Mouse (Mus musculus) urinary bladder, postnatal 25 days (tissue): ENCODE measurements at regions not wholly inside any gene's neighbourhood (a gene's known extent, or its start where the extent isn't known, plus 50 kb on each side); places are given as distances from the start of the nearest gene placed in this dataset.

Source experiments
- DNase-seq: peaks from one replicate; pipeline ENCODE4 v3.0.0; 2022; ENCODE audit warnings: low spot score

DNA sequence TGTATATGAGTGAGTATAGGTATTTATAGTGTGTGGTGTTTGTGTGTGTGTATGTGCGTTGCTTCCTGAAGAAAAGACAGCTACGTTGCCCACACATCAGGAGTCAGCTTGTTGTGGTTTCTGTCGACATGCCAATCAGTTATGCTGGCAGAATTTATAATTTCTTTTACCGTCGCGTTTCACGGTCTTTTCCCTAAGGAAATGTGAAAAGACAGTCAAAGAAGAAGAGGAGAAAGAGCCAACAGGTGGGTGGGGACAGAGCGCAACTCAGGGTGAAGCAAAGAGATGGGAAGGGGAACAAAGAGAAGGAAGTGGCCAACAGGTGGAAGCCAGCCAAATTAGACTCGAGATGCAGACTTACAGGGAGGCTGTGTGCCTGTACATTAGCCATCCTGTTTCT, 204.2 kb downstream of the Rpap3 start:
- DNase-seq: no peak

DNA sequence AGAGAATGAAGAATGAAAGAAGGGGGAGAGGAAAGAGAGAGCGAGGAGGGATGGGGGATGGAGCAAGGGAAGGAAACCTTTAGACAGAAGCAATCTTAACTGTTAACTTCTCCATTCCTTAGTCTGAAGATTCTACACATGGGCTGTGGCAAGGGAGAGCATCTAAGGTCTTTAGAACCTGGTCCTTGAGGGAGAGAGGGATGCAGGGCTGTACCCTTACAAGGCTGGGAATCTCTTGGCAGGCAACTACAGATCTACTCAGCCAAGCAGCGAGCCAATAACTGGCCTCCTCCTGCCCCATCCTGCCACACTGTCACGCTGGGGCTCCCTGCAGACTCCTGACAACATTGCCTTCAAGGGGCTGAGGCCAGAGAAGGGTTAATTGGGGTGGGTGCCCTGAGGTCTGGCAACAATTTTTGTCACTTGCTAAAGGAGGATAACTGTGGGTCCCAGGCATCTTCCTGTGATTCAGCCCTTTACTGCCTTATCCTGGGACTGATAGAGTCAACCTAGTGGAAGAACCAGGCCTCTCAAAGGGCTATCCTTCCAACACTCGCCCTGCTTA, 205.7 kb downstream of the Rpap3 start:
- no peak for DNase-seq

DNA sequence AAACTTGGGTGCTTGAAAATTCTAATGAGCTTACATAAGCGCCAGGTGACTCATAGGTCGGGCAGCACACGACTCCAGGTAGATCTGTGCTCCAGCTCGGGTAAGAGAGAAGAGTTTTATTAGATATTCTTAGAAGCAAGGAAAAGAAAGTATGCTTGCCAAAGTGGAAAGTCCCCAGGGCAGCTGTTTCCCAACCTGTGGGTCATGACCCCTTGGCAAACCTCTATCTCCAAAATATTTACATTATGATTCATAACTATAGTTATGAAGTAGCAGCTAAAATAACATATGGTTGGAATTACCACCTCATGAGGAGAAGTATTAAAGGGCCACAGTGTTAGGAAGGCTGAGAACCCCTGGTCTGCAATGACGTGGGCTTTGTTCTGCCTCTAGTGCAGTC, 206.4 kb downstream of the Rpap3 start:
- DNase-seq: peak; percentile 5

DNA sequence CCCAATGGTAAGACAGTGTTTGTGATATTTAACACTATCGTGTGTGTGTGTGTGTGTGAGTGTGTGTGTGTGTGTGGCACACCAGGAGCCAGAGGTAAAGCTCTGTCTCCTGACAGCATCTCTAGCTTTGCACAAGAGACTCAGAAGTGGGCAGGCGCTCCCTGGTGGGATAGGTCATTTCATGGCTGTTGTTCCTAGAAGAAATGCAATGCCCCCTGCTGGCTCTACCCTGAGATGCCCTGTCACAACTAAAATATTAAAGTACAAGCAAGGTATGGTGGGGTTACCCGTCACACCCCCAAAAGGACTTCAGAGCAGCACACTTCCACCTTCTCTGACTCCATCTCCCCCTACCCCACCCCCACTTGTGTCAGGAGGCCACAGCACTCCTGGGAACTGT, 207.2 kb downstream of the Rpap3 start:
- DNase-seq: no peak

DNA sequence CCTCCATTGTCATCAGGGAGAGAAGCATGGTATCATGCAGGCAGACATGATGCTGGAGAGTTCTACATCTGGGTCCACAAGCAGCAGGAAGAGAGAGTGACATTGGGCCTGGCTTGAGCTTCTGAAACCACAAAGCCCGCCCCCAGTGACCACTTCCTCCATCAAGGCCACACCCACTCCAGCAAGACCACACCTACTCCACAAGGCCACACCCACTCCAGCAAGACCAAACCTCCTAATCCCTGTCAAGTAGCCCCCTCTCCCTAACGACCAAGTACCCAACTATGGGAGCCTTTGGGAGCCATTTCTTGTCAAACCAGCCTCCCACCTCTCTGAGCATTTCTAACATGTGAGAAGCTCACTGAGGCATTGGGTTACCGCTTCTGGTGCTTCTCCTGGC, 209.6 kb downstream of the Rpap3 start:
- DNase-seq: no peak

DNA sequence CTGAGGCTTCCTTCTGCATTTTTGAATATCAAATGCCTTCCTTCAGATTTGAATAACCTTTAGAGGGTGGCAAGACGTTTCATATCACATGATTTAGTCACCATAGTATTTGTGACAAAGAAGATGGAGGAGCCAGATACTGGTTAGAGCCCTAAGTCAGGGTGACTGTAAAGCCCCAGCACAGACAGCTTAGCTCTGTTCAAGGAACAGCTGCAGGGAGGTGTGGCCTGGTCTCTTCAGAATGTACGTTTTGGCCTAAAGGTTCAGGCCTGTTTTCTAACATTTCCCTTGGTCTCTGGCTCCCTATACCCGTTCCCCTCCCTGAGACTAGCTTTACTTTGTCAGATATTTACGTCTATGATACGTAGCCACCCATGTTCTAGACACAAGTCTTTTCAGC, 212.3 kb downstream of the Rpap3 start:
- DNase-seq: no peak

DNA sequence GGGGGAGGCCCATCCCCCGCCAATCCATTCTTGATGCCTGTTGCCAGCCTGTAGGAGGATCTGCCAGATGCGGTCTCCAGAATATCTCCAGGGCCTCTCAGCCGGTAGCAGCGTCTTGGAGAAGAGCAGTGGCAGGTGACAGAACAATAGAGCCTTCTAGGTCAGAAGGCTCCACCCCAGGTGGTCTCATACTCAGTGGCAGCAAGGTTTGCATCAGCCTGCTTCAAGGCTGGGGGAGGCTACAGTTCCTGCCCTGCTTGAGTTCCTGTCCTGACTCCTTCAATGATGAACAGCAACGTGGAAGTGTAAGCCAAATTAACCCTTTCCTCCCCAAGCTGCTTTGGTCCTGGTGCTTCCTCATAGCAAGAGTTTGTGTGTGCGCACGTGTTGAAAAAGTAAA, 213.8 kb downstream of the Rpap3 start:
- no peak for DNase-seq

DNA sequence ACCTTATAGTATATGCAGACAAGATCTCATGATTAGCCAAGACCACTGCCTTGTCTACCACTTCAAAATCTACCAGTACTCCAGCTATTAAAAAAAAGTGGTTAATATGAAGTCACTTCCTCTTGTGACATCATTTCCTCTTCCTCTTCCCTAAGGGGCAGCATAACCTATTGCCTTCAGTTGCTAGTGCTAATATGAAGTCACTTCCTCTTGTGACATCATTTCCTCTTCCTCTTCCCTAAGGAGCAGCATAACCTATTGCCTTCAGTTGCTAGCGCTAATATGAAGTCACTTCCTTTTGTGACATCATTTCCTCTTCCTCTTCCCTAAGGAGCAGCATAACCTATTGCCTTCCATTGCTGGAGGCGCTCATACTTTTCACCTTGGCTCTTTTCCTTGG, 218.2 kb downstream of the Rpap3 start:
- no peak for DNase-seq

DNA sequence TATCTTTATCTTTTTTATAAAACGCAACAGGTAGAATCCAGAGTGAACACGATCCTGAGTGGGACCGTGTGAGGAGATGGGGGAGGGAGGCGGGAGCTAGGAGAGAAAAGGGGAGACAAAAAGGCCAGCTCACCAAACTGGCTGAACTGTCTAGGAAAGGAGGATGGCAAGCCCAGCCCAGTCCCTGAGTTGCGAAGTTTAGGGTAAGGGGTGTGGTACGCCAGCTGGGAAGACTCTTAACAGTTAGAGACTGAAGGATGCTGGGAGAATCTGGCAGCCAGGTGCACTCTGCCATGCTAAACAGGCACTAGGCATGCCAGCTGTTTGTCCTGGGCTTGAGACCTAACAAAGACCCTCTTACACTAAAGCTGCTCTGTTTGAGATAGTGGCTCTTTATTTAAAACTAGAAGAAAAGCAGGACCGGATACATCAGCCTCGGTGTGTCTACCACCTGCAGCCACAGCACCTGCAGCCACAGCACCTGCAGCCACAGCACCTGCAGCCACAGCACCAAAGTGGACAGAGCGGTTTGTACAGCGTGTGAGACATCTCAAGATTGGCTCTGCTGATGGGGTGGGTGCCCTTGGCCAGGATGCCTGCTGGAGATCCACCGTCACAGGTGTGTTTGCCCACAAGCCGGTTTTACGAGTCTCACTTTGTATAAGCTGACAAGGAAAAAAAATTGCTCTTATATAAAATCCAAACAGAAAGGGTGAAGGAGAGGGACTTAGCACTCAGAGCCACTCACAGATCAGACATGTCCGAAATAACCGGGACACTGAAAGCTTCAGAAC, 225.1 kb upstream of the Amigo2 start:
- no peak for DNase-seq

DNA sequence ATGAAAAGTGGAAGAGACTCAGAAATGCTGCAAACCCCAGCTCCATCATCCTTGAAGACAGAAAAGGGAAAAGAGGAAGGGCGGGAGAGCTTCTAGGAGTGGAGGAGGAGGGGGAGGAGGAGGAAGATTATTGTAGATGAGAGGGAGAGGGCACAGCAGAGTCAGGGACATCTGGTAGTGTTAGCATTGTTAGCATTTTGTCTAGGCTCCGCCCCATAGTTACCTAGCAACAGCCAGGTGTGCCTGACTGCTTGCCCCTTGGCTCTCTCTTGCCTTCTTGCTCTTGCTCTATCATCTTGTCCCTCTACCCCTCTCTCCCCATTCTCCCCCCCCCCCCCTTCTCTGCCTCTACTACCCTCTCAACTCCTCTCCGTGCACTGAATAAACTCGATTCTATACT, 224.4 kb upstream of the Amigo2 start:
- no peak for DNase-seq

DNA sequence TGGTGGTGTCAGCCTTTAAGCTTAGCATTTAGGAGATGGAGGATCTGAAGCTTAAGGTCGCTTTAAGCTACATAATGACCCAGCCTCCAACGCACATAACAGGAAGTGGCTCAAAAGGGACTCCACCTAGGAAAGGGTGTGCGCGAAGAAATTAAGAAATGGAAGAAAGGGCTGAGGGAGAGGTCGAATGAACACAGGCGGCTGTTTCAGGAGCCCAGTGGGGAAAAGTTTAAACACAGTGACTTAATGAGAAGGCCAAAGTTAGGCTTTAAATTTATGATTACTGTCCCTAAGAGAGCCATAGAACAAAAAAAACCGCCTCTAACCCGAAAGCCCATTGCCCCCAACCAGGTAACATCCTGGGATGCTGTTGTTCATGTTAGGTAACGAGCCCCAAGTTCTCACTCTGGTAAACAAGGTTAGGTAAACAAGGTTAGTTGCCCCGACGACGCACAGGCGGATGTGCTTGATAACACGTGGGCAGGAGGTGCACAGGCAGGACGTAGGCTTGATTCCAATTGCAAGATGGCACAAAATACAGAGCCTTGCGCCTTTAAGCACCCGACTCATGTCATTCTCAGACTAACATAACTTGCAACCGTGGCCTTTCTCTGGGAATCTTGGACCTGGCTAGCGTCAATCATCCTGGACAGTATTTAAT, 222.7 kb upstream of the Amigo2 start:
- no peak for DNase-seq

DNA sequence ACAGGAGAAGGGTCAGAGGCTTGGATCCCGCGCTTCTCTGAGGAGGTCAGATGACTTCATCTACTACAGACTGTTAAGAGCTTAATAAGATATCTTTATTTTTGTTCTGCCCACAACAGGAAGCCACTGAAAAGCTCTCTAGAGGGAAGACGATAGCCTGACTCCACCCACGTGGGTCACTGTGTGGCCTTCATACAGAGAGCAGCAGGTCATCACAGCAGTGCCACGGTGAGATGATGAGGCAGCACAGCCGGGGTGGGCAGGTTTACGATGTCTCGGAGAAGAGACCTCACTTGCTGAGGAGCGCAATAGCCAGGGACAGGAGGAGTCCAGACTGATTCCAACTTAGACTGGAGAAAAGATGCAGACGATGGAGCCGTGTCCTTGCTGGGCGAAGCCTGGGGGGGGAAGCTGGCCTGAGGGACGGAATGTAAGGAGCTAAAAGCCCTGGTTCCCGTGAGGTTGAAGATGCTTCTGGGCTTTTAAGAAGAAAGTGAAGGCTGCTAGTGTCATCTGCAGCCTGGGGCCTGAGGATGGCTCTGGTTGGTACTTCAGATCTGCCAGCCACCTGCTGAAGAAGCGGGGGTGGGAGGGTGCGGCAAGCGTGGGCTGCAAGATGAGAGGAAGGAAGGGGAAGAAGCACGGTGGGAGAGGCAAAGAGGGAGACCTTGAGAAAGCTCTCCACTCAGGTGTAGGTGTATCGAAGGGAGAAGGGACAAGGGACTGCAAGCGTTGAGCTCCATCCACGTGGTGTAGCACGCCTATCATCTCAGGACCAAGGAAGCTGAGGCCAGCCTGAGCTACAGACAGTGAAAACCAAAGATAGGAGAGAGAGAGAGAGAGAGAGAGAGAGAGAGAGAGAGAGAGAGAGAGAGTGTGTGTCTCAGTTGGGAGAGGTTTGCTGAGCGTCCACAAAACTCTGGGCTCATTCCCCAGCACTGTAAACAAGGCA, 221.9 kb upstream of the Amigo2 start:
- no peak for DNase-seq

DNA sequence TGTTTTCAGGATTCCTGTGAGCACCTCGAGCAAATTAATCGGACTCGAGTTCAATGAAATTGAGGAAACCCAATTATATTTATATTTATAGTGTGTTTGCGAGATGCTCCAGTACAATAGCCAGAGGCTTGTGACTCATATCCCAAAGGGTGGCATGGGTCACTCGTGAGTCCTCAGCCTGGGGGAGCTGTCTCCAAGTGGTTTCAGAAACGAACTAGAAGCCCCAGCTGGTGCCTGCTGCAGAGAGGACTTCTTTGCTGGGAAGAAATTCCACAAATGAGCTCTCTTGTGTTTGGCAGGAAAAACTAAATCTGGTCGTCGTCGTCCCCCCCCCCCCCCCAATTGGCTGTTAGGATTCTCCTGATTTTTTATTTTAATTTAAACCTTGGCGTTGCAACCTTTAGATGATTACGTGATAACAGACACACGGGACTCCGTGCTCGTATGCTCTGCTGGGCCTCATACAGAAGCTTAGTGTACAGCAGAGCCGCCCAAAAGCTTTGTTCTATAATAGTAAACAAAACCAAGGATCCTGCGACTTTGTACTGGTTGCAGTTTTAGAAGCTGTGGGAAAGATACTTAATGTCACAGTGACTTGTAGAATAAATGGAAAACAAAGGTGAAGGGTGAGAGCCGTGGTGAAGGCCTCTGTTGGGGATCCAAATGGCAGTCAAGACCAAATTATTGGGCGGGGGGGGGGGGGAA, 220.8 kb upstream of the Amigo2 start:
- no peak for DNase-seq

DNA sequence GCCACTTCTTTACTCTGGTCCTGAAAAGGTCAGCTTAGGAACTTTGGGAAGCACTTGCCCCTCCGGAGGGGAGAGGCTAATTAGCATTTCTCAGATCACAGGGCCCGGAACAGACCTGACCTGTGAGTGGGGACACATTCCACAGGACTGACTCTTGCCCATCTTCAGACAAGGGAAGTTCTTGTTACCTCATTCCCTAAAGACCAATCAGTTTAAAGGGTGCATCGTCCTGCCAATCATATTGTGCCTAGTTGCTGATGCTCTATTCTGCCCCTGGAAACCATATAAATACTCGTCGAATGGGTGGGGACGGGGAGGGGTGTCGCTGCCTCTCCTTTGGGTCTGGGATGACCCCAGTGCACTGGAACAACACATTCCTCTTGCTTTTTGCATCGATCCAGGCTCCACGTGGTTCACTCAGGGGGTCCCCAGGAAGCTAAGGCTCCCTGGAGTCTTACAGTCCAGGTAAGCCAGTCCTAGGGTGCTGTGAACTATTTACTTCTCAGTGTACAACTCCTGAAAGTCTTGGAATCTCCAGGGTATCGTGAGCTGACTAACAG, 219.9 kb upstream of the Amigo2 start:
- DNase-seq: no peak

DNA sequence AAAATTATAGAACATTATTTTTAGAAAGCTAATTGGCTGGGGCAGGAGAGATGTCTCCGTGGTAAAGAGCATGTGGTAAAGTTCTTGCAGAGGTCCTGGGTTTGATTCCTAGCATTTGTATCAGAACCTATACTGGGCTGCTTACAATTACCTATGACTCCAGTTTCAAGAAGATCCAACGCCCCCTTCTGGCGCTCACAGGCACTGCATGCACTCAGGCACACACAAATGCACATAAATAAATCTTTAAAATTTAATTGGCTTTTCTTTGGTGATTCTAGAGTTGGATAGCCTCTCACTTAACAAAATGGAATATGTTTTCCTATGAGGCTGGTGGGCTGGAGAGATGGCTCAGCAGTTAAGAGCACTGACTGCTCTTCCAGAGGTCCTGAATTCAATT, 219.0 kb upstream of the Amigo2 start:
- no peak for DNase-seq

DNA sequence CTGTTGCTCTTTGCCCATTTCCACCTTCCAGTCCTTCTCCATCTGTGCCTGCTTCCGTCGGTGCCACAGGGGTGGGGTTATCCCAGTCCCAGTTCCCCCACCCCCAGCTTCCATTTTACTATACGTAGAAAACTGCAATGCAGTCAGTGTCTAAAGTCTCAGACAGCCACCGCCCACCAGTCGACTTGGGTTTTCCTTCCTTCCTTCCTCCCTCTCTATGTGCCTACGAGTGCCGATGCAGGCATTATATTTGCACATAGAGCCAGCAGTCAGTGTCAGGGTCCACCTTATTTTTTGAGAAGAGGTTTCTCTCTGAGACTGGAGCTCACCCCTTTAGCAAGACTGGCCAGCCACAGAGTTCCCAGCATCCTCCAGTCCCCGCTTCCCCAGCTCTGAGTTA, 218.3 kb upstream of the Amigo2 start:
- DNase-seq: no peak

DNA sequence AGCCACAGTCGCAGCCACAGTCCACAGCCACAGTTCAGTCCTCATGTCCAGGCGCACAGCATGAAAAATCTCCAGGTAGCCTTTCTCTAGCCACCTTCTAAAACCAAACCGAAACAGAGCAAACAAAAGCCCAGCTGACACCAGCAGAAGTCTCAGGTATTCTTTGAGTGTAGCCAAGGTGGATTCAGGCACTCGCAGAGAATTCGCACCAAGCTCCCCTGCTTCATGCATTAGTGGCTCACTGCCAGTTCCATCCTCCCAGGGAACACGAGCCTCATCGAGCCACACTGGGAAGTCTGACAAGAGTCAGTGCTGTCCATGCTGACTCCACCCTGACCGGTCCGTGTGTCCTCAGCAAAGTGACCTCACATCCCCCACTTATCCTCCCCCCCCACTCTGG, 217.7 kb upstream of the Amigo2 start:
- DNase-seq: no peak

DNA sequence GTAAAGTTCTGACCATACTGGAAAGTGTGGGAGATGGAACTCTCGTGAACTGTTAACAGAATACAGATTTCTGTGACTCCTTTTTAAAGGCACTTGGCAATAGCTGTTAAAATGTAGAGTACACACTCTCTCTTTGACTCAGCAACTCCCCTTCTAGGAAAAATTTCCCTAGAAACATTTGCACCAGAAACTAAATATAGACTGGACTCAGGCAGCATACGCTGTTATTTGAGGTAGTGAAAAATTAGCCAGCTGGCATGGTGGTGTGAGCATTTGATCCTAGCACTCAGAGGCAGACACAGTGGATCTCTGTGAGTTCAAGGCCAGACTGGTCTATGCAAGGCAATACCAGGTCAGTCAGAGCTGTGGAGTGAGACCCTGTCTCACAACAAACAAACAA, 215.5 kb upstream of the Amigo2 start:
- no peak for DNase-seq

DNA sequence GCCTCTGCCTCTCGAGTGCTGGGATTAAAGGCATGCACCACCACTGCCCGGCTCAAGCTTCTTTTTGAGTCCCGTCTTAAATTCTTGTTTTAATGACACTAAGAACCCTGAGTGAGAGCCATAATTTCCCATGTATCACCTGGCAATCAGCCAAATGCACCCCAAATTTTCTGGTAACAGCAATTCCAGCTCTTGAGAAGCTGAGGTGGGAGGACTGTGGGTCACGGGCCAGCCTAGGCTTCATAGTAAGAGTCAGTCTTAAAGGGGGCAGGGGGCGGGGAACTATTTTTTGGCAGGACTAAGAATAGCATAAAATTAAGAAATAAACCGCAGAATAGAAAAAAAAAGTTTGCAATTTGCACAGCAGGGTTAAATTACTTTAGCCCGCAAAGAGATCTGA, 214.9 kb upstream of the Amigo2 start:
- DNase-seq: no peak

DNA sequence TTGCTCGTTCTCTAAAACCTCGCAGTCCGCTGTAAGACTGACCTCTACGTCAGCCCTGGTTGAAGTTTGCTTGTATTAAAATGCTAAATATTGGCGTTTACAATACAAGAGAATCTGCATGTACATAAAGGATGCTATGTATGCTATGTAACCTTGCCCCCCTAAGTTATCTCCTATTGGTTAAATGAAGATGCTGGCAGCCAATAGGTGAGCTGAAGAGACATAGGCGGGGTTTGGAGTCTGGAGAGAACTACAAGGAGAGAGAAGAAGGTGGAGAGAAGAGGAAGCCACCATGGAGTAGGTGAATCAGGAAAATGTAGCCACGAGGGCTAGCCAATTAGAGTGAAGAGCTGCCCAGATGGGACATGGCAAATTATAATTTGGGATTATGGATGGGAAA, 214.0 kb upstream of the Amigo2 start:
- DNase-seq: no peak

DNA sequence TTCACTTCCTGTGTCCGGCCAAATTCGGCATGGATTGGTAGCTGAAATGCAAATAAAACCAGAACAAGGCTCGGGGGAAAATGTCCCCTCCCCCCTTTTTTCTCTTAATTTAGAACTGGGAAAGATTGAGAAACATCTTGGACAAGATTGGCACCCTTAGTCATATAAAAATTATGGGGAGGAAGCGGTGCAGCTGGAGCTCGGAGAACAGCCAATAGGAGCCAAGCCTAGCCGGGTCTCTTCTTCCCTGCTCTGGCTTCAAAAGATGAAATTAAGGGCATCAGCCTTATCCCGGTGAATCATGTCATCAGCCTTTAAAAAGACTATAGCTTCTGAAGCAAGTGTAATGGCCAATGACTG, 213.3 kb upstream of the Amigo2 start:
- DNase-seq: no peak
